Mouse (Mus musculus) kidney, embryonic 15.5 days (tissue): Measurements from ENCODE around the gene Nek6. TPM values are rescaled to one million over a fixed set of nuclear protein-coding genes. Genes with fewer than 3 reads are reported as not detected.

Source experiments
- ATAC-seq: fragments of 200-750 bp; cut with Nextera tagmentation; replicated peaks from 2 replicates; pipeline ENCODE4 v1.8.0; 2017; ENCODE audit warnings: moderate TSS enrichment; ENCODE audit not compliant: low FRiP score
- H3K27ac ChIP-seq: fragments of 300-500 bp; sonication (generic); 2 replicates; pipeline ENCODE4 v1.5.1; 2015; ENCODE audit warnings: mild to moderate bottlenecking, inconsistent platforms
- H3K27me3 ChIP-seq: fragments of 300-500 bp; sonication (generic); 2 replicates; pipeline ENCODE4 v1.6.1; 2015; ENCODE audit warnings: inconsistent platforms
- H3K36me3 ChIP-seq: fragments of 300-500 bp; sonication (generic); 2 replicates; pipeline ENCODE4 v1.6.1; 2015; ENCODE audit warnings: inconsistent platforms
- H3K4me1 ChIP-seq: fragments of 300-500 bp; sonication (generic); 2 replicates; pipeline ENCODE4 v1.6.1; 2015; ENCODE audit warnings: inconsistent platforms
- H3K4me2 ChIP-seq: fragments of 300-500 bp; sonication (generic); 2 replicates; pipeline ENCODE4 v1.6.1; 2015; ENCODE audit warnings: moderate library complexity, mild to moderate bottlenecking, inconsistent platforms
- H3K4me3 ChIP-seq: fragments of 300-500 bp; sonication (generic); replicated peaks from 2 replicates; pipeline ENCODE4 v1.5.1; 2015; ENCODE audit warnings: mild to moderate bottlenecking, inconsistent platforms
- H3K9ac ChIP-seq: fragments of 300-500 bp; sonication (generic); 2 replicates; pipeline ENCODE4 v1.6.1; 2015; ENCODE audit warnings: mild to moderate bottlenecking, inconsistent platforms
- H3K9me3 ChIP-seq: fragments of 300-500 bp; sonication (generic); replicated peaks from 2 replicates; pipeline ENCODE4 v1.6.1; 2016; ENCODE audit warnings: inconsistent platforms
- WGBS: fragments of 180-500 bp; shearing (Covaris S2); methylation state at CpG from one replicate; pipeline ENCODE4 v1.1.7; 2015; ENCODE audit warnings: mixed read lengths; 5-methylcytosine and 5-hydroxymethylcytosine counted together
- polyA plus RNA-seq: library from polyadenylated mRNA; unstranded; fragments of >200 nt; fragmentation: Nextera tagmentation; extraction: Ambion mirVana; gene quantifications from 2 replicates; pipeline ENCODE4 v1.2.1, GENCODE M21; 2015

Nek6 gene
- polyA plus RNA-seq: 69.3 and 73.1 TPM in 2 replicates

DNA sequence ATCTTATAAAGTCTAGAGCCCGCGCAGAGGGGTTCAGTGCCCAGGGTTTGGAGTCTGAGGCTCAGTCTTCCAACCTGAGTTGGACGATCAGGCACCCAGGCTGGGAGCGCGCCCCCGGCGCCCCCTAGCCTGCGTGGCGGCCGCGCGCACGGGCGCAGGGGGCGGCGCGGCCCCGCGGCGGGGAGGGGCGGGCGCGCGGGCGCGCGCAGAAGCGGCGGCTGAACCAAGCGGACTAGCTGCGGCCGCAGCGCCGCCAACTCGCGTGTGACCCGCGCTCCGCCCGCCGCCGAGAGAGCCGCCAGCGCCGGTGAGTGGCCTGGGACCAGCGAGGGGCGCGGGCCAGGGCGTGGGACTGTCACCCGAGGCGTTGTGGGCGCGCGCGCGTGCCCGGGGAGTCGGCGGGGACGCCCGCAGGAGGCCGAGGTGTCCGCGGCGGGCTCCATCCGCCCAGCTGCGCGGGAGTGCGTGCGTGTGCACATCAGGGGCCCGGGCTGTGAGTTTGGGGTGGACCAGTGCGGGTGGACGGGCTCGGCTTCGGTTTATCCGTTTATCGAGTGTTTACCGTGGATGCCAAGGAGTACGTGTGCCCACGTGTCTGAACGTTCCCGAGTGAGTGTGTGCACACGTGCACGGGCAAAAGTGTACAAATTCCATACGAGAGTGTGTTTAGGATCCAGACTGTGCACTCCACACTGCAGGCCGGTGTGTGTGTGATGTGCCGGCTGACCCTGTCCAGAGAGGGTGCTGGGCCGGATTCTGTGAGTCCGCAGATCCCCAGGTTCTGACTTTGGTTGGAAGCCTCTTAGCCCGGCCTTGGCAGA lies at the start of gene Nek6:
TSS of gene Nek6 (plus strand) at position 157 of the 821 bp plus-strand sequence.
- H3K4me3 ChIP-seq: peak within 1 kb of the TSS; percentile 85
- peak within 1 kb of the TSS; percentile 82 for H3K9ac ChIP-seq
- peak; percentile 85 for ATAC-seq
- H3K36me3 ChIP-seq: no peaks in the 10 kb centered on the region
- H3K4me1 ChIP-seq: peaks cover 46% of the 10 kb centered on the region
- no peaks in the 10 kb centered on the region for H3K9me3 ChIP-seq
- no peaks in the 10 kb centered on the region for H3K27me3 ChIP-seq
- H3K27ac ChIP-seq: peak within 1 kb of the TSS; percentile 86
- under 1% methylated on average over 67 of the region's 90 CpGs for WGBS
- peak within 1 kb of the TSS; percentile 73 for H3K4me2 ChIP-seq

DNA sequence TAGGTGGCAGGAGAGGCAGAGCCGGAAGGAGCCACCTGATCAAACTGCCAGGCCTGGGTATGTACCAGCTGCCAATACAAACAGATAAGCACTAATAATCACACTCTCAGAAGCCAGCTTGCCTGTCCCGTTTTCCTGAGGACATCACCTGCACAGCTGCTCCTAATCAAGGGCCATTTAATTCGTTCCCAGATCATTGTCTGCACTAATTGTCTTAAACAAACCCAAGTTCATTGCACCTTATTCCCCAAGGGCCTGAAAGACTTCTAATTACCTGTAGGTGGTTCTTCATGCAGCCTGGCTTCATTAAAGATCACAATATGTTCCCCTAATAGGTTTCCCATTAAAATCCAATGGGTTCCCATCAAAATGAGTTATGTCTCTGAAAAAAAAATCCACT lies 49.1 kb upstream of the Nek6 start:
- ATAC-seq: no peak
- Histone ChIP-seq H3K9ac (no peak overlapping the region), H3K27ac (no peak overlapping the region), H3K4me2 (no peak overlapping the region), H3K4me1 (peaks cover 7% of the 10 kb centered on the region), H3K9me3 (no peaks in the 10 kb centered on the region), H3K36me3 (no peaks in the 10 kb centered on the region), H3K4me3 (no peak overlapping the region), H3K27me3 (no peaks in the 10 kb centered on the region)
- WGBS: 65% methylated on average over 3 of the region's 3 CpGs

DNA sequence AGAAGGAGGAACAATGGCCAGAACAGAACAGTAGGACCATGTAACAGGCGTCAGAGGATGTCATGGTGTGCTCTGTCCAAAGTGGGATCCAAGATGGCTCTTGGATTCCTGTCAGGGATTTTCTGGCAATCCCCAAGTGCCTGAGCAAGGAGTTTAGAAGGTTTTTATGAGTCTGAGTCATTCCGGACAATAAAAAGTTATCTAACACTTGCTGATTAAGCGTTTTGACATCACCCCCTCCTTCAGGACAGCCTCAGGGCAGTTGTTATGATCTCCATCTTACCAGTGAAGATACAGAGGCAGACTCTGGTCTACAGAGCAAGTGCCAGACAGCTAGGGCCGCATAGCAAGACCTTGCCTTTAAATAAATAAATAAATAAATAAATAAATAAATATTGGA lies 42.6 kb upstream of the Nek6 start:
- no peak overlapping the region for H3K9ac ChIP-seq
- no peak for ATAC-seq
- H3K4me1 ChIP-seq: peaks cover 2% of the 10 kb centered on the region; the same call in 1 of the 2 replicates
- H3K36me3 ChIP-seq: no peaks in the 10 kb centered on the region
- WGBS: 70% methylated on average over 4 of the region's 4 CpGs
- H3K4me2 ChIP-seq: no peak overlapping the region
- no peaks in the 10 kb centered on the region for H3K27me3 ChIP-seq
- no peak overlapping the region for H3K27ac ChIP-seq
- no peaks in the 10 kb centered on the region for H3K9me3 ChIP-seq
- no peak overlapping the region for H3K4me3 ChIP-seq

DNA sequence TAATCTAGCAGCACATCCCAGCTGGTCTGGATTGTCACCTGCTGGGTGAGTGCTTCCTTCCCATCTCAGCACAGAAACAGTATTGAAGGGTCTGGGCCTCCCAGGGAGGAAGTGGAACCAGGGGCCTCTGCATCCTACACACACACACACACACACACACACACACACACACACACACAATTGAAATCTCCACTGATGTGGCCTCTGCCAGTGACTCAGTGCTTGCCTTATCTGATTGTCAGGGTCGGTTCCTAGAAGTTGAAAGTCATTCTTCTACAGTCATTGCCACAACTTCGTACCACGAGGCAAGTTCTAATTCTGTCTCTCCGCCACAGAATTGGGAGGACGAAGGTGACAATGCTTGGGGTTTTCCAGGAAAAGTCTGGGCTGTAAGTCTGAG lies 39.7 kb upstream of the Nek6 start:
- WGBS: 73% methylated on average over 5 of the region's 5 CpGs
- no peak for ATAC-seq
- H3K4me3 ChIP-seq: no peak overlapping the region
- H3K4me1 ChIP-seq: no peaks in the 10 kb centered on the region
- H3K4me2 ChIP-seq: no peak overlapping the region
- no peak overlapping the region for H3K27ac ChIP-seq
- no peaks in the 10 kb centered on the region for H3K36me3 ChIP-seq
- H3K27me3 ChIP-seq: no peaks in the 10 kb centered on the region
- H3K9ac ChIP-seq: no peak overlapping the region
- no peaks in the 10 kb centered on the region for H3K9me3 ChIP-seq

DNA sequence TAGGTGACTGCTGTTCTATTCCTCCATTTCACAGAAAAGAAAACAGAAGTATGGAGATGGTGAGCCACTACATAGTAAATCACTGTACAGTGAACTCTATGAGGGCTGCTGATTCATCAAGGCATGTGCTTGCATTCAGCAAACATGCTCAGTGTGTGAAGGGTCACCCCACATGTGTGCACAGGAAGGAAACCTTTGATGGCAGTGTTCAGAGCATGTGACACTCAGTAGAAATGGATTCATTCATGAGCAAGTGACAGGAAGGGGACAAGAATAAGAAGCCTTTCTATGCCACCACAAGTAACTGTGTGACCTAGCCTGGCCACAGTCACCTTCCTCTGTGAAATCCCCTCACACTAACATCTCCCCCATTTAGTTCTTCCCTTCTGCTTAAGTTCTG lies 38.6 kb upstream of the Nek6 start:
- Histone ChIP-seq H3K27me3 (no peaks in the 10 kb centered on the region), H3K4me2 (no peak overlapping the region), H3K27ac (no peak overlapping the region), H3K4me1 (no peaks in the 10 kb centered on the region), H3K36me3 (no peaks in the 10 kb centered on the region), H3K9me3 (no peaks in the 10 kb centered on the region), H3K4me3 (no peak overlapping the region), H3K9ac (no peak overlapping the region)
- no peak for ATAC-seq

DNA sequence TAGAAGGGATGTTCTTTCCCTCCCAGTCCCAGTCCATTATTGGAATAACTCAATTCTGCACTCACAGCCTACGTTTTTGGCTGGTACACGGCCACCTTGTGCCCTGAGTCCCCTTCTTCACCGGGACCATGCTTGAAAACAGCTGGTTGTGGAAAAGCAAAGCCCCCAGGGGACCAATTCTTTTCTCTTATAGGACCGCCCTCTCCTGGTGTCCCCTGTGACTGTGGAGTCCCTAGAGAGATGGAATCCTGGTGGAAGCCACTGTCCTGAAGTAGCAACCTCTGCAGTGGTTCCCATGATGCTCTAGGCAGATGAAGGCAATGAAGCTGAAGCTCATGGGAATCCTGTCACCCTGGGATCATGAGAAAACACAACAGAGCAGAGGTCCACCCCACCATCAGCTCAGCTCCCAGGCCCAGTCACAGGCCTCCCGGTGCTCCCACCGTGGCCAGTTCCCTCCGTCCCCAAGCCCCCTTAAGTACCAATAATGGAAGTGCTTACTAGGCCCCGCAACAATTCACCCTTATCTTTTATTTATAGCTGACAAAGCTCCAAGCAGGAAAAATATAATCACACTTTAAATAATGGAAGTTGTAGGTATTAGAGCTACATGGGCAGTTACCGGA lies 34.5 kb upstream of the Nek6 start:
- Histone ChIP-seq H3K4me2 (no peak overlapping the region), H3K9me3 (no peaks in the 10 kb centered on the region), H3K27me3 (no peaks in the 10 kb centered on the region), H3K9ac (no peak overlapping the region), H3K27ac (no peak overlapping the region), H3K4me3 (no peak overlapping the region), H3K36me3 (no peaks in the 10 kb centered on the region), H3K4me1 (no peaks in the 10 kb centered on the region)
- 68% methylated on average over 9 of the region's 9 CpGs for WGBS
- no peak for ATAC-seq

DNA sequence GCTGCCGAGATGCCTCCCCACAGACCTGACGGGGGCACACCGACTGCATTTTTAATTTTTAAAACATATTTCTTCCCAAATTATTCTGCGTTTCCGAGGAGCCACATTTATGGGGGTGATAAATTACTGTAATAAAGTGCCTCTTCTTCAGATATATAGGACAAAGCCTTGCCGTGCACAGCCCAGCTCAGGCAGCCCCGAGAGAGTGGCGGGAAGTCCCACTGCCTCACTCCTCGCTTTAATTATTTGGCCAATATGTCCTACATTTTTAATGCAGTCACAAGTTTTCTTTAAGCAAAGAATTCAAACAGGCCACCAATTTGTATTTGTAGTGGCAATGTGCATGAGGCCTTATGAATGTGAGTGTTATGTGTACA lies 34.0 kb upstream of the Nek6 start:
- no peak for ATAC-seq
- H3K4me3 ChIP-seq: no peak overlapping the region
- no peaks in the 10 kb centered on the region for H3K9me3 ChIP-seq

DNA sequence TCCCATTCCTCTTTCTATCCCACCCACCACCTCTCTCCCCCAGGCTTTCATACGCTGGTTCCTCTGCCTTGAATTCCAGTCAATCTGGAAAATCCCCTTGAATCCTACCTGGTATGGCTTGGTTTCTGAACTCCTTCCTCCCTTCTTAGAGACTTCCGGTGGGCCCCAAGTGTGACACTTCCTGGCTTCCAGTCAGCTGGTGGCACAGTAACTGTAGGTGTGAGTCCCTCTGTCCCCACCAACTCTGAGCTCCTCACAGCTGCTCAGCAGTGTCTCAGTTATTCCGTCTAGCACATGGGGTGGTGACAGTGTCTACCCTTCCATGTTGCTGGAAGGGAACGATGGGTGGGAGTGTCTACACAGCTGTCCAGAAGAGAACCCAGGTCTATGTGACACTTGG lies 32.8 kb upstream of the Nek6 start:
- Histone ChIP-seq H3K36me3 (no peaks in the 10 kb centered on the region), H3K9ac (no peak overlapping the region), H3K9me3 (no peaks in the 10 kb centered on the region), H3K4me3 (no peak overlapping the region), H3K4me2 (no peak overlapping the region), H3K4me1 (no peaks in the 10 kb centered on the region), H3K27ac (no peak overlapping the region), H3K27me3 (no peaks in the 10 kb centered on the region)
- ATAC-seq: no peak
- 86% methylated on average over 4 of the region's 4 CpGs for WGBS

More for the DNA sequence above, 34.0 kb upstream of the Nek6 start:
- no peak overlapping the region for H3K4me2 ChIP-seq
- 59% methylated on average over 9 of the region's 9 CpGs for WGBS
- no peaks in the 10 kb centered on the region for H3K4me1 ChIP-seq
- H3K36me3 ChIP-seq: no peaks in the 10 kb centered on the region
- H3K9ac ChIP-seq: no peak overlapping the region
- H3K27ac ChIP-seq: no peak overlapping the region
- no peaks in the 10 kb centered on the region for H3K27me3 ChIP-seq

DNA sequence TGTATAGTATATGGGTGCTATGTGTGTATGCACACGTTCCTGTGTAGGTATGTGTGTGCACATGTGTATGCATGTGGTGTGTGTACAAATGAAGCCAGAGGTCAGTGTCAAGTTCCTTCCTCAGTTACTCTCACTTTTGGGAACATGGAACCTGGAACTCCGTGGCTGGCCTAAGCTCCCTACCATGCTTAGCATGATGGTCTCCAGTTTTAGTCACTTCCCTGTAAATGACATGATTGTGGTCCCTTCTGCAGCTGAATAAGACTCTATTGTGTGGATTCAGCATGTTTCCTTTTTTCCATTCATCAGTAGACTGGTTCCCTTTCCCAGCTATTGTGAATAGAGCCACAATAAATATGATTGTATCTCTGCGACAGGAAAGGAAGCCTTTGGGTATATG lies 31.9 kb upstream of the Nek6 start:
- H3K36me3 ChIP-seq: no peaks in the 10 kb centered on the region
- no peak overlapping the region for H3K4me2 ChIP-seq
- H3K4me3 ChIP-seq: no peak overlapping the region
- H3K9me3 ChIP-seq: no peaks in the 10 kb centered on the region
- H3K9ac ChIP-seq: no peak overlapping the region
- 77% methylated on average over 3 of the region's 3 CpGs for WGBS
- ATAC-seq: no peak
- H3K27me3 ChIP-seq: no peaks in the 10 kb centered on the region
- no peaks in the 10 kb centered on the region for H3K4me1 ChIP-seq
- H3K27ac ChIP-seq: 0 out of 2 replicates have a peak overlapping the region, but pooled peaks have one; percentile 10

DNA sequence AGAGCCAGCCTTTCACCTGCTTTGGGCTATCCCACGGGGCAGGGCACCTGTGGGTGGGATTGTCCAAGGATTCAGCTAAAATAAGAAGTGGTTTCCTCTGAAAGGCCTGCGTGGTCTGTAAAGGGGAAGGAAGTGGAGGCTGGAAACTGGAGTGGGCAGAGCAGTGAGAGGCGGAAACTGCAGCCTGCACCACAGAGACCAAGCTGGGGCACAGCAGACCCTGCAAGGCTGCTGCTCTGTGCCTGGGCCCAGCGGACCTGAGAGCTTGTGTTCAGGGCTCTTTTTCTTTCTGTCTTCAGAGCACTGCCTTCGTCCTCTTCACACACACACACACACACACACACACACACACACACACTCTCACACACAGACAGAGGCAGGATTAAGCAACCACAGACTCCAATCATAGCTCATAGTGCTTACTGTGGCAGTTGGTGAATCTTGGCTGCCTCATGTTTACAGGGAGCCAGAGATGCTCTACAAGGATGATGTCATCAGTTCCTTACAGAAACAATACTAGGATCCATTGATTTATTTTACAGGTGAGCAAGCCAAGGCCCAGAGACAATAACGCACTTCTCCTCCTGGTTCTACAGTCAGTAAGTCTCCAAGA lies 30.2 kb upstream of the Nek6 start:
- H3K27me3 ChIP-seq: no peaks in the 10 kb centered on the region
- no peak for ATAC-seq
- peaks cover 3% of the 10 kb centered on the region; the same call in 1 of the 2 replicates for H3K4me1 ChIP-seq
- WGBS: 68% methylated on average over 6 of the region's 6 CpGs
- H3K9ac ChIP-seq: no peak overlapping the region
- H3K4me2 ChIP-seq: no peak overlapping the region
- H3K36me3 ChIP-seq: no peaks in the 10 kb centered on the region
- H3K9me3 ChIP-seq: no peaks in the 10 kb centered on the region
- H3K4me3 ChIP-seq: no peak overlapping the region
- 0 out of 2 replicates have a peak overlapping the region, but pooled peaks have one; percentile 14 for H3K27ac ChIP-seq

DNA sequence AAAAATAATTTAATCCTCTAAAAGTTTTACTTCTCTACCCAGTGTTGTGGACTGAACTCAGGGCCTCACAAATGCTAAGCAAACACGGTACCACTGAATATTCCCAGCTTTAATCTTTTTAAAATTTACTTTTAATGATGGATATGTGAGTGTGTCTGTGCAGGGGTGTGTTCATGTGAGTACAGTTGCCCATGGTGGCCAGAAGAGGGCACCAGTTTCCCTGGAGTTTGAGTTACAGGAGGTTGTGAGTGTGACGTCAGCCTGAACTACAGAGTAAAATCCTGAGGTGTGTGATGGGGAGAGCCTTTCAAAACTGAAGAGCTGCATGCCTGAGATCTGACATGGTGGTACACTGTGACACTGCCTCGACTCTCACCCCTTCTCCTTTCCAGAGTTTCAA lies 29.3 kb upstream of the Nek6 start:
- Histone ChIP-seq H3K36me3 (no peaks in the 10 kb centered on the region), H3K9ac (no peak overlapping the region), H3K4me2 (no peak overlapping the region), H3K27ac (no peak overlapping the region), H3K27me3 (no peaks in the 10 kb centered on the region), H3K4me1 (peaks cover 4% of the 10 kb centered on the region; the same call in 1 of the 2 replicates), H3K9me3 (no peaks in the 10 kb centered on the region), H3K4me3 (no peak overlapping the region)
- no peak for ATAC-seq
- WGBS: 85% methylated on average over 3 of the region's 3 CpGs

DNA sequence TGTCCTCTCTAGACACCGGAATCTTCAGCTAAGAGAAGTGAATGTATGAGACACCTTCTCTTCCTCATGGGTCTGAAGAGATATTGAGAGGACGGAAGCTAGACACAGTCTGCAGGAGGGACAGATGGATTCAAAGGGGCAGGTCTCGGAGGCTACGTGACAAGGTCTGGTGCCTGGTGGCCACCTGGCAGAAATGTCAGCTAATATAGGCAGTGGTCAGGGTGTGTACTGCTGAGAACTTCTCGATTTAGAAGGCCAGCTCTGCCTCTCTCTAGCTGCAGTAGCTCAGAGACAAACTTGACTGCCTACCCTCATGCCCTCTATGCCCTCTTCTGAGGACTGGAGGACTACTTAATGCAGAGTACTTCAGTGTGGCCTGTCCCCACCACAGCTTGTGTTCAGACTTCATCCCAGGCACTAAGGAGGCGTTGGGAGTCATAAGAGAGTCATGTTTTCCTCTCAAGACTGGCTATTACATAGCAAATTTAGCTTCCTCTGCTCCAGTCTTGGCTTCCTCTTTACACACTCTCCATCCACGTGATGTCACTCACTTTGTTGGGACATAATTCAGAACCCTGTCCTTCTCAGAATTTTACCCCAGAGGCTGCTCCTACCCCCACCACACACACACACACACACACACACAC lies 28.3 kb upstream of the Nek6 start:
- Histone ChIP-seq H3K27ac (no peak overlapping the region), H3K9me3 (no peaks in the 10 kb centered on the region), H3K4me1 (peaks cover 4% of the 10 kb centered on the region; the same call in 1 of the 2 replicates), H3K4me3 (no peak overlapping the region), H3K4me2 (no peak overlapping the region), H3K36me3 (no peaks in the 10 kb centered on the region), H3K9ac (no peak overlapping the region), H3K27me3 (no peaks in the 10 kb centered on the region)
- ATAC-seq: no peak
- WGBS: 90% methylated on average over 7 of the region's 7 CpGs
